Mouse (Mus musculus): ENCODE measurements at regions not wholly inside any gene's neighbourhood (a gene's known extent, or its start where the extent isn't known, plus 50 kb on each side); places are given as distances from the start of the nearest gene placed in this dataset.

DNA sequence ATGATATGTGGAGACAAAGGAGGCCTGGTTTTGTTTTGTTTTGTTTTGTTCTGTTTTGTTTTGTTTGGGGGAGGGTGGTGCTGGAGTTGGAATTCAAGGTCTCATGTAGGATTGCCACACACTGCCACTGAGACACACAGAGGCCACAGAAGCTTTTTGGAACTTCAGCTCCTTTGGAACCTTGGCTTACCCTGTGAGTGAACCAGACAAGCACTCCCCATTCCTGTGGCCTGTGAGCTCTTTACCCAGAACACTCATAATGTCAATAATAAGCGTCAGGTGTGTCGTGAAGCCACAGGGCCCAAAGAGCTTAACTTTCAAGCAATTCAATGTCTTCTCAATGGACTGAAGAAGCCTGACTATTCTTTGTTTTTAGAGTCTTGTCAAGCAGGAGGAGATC lies 70.2 kb upstream of the Il15 start:
- DNase-seq (ENCODE audit: low spot score): no peak

DNA sequence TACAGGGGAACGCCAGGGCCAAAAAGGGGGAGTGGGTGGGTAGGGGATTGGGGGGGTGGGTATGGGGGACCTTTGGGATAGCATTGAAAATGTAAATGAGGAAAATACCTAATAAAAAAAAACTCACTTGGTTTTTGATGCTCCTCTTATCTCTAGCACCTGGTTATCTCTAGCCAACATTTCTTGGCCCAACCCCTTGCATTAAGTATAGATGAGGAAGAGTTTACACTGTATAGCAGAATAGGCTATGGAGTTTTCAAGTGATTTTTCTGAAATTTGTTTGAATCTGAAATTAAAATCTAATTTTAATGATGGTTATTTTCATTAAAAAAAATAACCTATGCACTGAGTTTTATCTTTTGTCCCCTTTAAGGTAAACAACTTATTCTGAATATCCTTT lies 68.8 kb upstream of the Il15 start:
- DNase-seq (ENCODE audit: low spot score): no peak

DNA sequence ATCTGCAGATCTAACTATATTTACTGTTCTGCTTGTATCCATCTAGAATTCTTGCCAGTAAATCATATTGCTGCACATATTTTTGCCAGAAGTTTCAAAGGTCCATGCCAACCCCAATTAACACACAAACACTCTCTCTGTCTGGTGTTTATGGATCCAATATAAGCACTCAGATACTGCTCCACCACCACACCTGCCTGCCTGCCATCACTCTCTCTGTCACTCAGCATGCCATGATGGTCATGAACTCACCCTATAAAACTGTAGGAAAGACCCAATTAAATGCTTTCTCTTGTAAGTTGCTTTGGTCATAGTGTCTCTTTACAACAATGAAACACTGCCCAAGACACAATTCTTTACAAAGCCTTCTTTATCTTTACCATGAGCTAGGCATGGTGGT lies 66.8 kb upstream of the Il15 start:
- DNase-seq (ENCODE audit: low spot score): no peak

DNA sequence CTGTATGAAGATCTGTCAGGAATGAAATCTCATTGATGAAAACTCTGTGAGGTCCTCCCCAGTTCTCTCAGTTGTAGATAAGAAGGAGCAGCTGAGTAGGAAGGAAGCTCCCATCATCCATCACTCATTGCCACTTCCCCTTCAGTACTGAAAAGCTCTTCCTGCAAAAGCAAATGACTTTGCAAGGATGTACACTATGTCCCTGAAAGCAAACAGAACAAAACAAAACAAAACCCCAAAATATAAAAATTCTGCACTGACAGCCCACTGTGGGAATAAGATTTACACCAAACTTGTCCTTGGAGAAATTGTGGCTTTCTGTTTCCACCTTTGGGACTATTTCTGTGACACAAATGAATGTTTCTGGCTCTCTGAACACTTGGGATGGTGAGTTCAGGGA lies 59.8 kb upstream of the Il15 start:
- DNase-seq (ENCODE audit: low spot score): no peak

DNA sequence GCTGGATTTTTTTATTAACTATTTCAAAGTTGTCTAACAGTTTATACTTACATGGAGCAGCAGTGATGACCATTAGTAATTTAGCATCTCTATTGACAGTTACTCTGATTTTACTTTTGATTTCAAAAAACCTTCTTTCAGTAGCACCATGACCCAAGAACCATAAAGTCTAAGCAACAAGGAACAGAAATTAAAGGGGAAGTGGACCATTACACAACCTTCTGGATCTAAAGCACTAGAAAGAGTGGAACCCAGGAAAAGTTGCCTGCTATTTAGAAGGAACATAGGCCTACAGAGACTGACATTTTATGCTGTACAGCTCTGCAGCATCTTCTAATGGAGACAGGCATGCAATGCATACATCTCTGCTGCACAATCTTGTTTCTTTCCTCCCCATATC lies 56.0 kb upstream of the Il15 start:
- DNase-seq (ENCODE audit: low spot score): no peak

DNA sequence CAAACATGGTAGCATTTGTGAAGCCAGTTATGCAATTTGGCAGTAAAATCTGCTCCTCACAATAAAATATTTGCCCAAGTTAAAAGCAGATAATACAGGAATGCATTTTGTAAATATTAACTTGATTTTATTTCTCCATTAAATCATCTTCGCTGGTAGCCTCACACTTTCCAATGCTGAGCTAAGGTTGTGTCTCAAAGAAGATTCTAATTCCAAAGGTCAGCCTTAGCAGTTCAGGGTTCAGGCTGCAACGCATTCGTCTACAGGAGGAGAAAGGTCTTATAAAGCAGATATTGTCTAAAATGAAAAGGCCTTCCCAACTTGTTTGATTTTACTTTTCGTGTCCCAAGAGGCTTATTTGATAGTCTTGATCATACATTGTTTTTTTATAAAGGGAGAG lies 51.0 kb upstream of the Il15 start:
- DNase-seq (ENCODE audit: low spot score): no peak
